Mouse (Mus musculus): ENCODE results near the gene Cfap20.

- TF ChIP-seq CTCF (IDR thresholded peaks at IDR 0.05; ENCODE audit: borderline replicate concordance, control insufficient read depth, extremely low read depth, insufficient read depth, low read length, poor library complexity) (no peak), POLR2A (IDR thresholded peaks at IDR 0.05; ENCODE audit: control insufficient read depth, extremely low read depth, insufficient read depth, low read length, poor library complexity) (no peak)
Observed at GRCm38 (mm10) chr8:95384501-95384900, 50.2 kb downstream of the Cfap20 start.

All from thymus, adult 2 months (tissue).